Mouse (Mus musculus): ENCODE results near the gene Zswim4. TPM values are rescaled to one million over a fixed set of nuclear protein-coding genes. Genes with fewer than 3 reads are reported as not detected.

The Zswim4 gene
- polyA plus RNA-seq, 1 experiment from 2014 or later = 41.1 TPM

DNA sequence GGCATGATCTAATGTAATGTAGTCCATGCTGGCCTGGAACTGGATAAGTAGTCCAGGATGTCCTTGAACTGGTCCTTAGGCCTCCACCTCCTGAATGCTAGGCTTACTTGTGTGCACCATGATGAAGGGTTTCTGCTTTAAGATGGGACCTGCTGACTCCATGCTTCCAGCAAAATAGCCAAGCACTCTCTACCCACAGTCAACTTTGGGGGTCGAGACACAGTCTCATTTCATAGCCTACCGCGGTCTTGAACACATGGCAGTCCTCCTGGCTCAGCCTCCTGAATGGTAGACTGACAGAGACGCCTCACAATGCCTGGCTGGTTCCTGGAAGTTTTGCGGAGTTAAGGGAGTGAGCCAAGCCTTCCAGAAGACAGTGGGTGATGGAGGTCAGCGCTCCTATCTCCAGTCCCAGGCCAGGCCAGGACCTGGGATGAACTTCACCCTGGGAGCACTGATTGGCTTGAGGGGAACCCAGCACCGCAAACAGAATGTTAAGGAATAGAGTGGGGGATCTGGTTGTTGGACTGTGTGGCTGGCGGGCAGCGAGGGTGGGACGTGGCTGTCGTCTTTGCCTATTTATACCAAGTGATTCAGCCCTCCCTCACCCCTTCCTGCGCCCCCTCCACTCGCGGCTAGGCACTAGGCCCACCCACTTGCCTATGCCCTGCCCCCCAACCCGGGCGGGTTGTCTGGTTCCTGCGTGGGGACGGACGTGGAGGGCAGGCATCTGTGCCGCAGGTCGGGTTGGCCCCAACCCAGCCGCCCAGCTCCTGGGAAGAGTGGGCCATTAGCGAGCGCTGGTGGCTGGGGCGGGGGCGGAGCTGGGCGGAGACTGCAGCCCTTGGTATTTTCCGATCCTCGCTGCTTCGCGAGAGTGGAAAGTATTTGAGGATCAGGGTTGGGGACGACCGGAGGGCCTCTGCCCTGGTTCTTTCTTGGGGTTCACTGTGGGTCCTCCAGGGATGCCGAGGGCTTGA, 33.6 kb downstream of the Zswim4 start:
- Histone ChIP-seq H3K4me3 (peak overlapping the region; percentile 37), H3K9me3 (no peaks in the 10 kb centered on the region), H3K9ac (replicated peaks) (peak overlapping the region; percentile 37), H3K4me2 (replicated peaks) (peak overlapping the region; percentile 55), H3K27ac (replicated peaks) (peak overlapping the region; percentile 69), H3K36me3 (no peaks in the 10 kb centered on the region), H3K4me1 (peaks cover 53% of the 10 kb centered on the region), H3K27me3 (no peaks in the 10 kb centered on the region)
- ATAC-seq (replicated peaks) = peak; percentile 23
- 9% methylated on average over 34 of the region's 34 CpGs for WGBS

DNA sequence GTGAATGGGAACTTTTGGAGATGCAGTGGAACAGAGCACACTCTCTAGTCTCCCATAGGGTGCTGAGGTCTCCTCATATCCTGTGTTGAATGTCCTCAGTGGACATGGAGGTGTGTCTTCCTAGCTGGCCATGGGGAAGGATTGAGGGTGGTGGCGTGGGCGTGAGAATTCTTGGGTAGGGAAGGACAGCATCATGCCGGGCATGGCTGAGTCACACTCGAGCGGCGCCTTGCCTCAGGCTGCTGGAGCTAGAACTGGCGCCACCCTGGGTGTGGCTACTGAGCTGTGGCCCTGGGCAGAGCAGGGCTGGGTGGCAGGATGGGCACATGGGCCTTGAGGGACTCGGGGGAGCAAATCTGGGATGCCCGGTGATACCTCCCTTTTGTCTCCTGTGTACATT, 34.4 kb downstream of the Zswim4 start:
- Histone ChIP-seq H3K4me3 (0 out of 2 replicates have a peak overlapping the region, but pooled peaks have one; percentile 2), H3K4me2 (replicated peaks) (no peak overlapping the region), H3K27ac (replicated peaks) (no peak overlapping the region; the same call in 1 of the 2 replicates), H3K36me3 (no peaks in the 10 kb centered on the region), H3K4me1 (peaks cover 52% of the 10 kb centered on the region), H3K9me3 (no peaks in the 10 kb centered on the region), H3K9ac (replicated peaks) (no peak overlapping the region), H3K27me3 (no peaks in the 10 kb centered on the region)
- ATAC-seq (replicated peaks) = no peak
- WGBS = 85% methylated on average over 9 of the region's 9 CpGs

DNA sequence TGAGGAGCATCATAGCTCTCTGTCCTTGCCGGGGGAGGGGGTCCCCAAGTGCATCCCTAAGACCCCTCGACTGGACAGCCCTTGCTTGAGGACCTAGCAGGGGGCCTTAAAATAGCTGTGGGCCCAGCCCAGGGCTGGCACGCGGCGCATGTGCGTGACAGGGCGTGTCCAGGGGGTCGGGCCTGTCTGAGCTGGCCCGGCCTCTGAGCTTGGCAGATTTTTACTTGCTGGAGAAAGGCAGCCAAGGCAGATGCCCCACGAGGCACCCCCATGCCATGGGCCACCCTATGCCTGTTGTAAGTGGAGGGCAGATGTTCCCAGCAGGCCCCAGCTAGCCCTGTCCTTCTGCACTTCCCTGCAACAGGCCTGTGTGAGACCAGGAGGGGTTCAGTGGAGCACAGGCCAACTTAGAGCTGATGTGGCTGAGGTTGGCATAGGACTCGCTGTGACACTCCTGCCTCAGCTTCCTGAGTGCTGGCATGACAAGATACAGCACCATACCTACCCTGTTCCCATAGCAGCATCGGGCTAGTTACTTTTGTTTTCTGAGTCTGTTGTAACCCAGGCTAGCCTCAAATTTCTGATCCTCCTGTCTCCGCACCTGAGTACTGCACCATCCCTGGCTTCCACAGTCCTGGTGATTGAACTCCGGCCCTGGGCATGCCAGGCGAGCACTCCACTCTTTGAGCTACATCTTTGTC, 35.2 kb downstream of the Zswim4 start:
- H3K27ac ChIP-seq (replicated peaks) = peak overlapping the region; percentile 83
- 53% methylated on average over 15 of the region's 15 CpGs for WGBS
- no peaks in the 10 kb centered on the region for H3K27me3 ChIP-seq
- ATAC-seq (replicated peaks) = no peak
- peak overlapping the region; percentile 44 for H3K4me3 ChIP-seq
- peak overlapping the region; percentile 70 for H3K4me2 ChIP-seq (replicated peaks)
- H3K9me3 ChIP-seq = no peaks in the 10 kb centered on the region
- H3K9ac ChIP-seq (replicated peaks) = peak overlapping the region; percentile 53; the same call in 1 of the 2 replicates
- no peaks in the 10 kb centered on the region for H3K36me3 ChIP-seq
- peaks cover 55% of the 10 kb centered on the region for H3K4me1 ChIP-seq

DNA sequence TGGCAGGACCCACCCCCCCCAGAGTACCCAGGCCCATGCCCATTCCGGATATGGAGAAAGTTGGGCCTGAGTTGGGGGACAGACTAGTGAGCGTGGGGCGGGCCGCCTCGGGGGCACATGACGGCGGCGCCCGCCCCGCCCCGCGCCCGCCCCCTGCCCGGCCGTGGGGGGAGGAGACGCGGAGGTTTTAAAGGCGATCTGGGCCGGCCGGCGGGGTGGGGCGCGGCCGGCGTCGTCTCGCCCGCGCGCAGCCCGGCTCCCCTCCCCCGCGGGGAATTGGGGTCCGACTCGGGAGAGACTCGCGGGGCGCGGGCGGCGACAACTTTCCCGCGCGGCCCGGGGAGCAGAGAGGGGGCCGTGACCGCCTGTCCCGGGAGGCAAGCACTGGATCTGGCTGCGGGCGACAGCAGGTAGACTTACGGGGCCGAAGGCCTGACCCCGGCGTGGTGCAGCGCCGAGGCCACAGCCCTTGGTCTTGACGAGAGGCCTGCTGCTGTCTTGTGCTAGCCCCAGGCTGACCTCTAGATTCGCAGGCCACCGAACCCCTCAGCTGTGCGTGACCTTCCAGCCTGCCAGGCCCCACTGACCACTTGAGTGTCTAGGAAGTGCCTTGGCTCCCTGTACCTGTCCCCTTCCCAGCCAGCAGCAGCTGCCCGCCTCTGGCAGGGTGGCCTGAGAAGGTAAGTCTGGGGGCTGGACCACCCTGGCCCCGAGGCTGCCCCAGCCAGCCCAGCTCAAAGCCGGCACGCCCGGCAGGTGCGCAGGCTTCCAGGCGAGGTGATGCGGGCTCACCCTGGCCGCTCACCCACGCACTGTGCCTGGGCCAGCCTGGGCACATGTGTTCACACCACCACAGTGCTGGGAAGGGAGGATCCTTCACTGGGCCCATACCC, 36.0 kb downstream of the Zswim4 start:
- Histone ChIP-seq H3K36me3 (no peaks in the 10 kb centered on the region), H3K27me3 (no peaks in the 10 kb centered on the region), H3K4me1 (peaks cover 55% of the 10 kb centered on the region), H3K9ac (replicated peaks) (peak overlapping the region; percentile 53), H3K9me3 (no peaks in the 10 kb centered on the region), H3K4me3 (peak overlapping the region; percentile 44), H3K4me2 (replicated peaks) (peak overlapping the region; percentile 70), H3K27ac (replicated peaks) (peak overlapping the region; percentile 83)
- ATAC-seq (replicated peaks) = no peak
- 7% methylated on average over 42 of the region's 70 CpGs for WGBS

DNA sequence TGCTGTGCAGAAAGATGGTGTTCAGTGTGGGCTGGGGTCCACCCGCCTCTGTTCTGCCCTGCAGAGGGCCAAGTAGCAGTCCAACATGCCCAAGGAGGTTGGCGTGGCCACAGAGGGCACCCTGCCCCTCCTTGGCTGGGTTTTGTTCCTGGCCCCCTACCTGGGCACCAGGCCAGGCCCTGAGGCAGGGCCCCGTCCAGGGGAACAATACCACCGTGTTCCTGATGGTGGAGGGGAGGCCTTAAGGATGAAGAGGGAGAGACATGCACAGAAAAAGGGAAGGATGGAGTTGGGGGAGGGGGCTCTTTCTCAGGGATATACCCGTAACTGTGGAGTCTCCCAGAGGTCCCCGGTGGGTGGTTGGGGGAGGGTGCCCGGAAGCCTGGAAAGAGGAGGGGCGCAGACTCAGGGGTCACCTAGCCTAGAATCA, 36.7 kb downstream of the Zswim4 start:
- Histone ChIP-seq H3K9me3 (no peaks in the 10 kb centered on the region), H3K36me3 (no peaks in the 10 kb centered on the region), H3K4me1 (peaks cover 55% of the 10 kb centered on the region), H3K4me3 (peak overlapping the region; percentile 44), H3K27ac (replicated peaks) (peak overlapping the region; percentile 83), H3K27me3 (no peaks in the 10 kb centered on the region), H3K4me2 (replicated peaks) (peak overlapping the region; percentile 70), H3K9ac (replicated peaks) (peak overlapping the region; percentile 53; the same call in 1 of the 2 replicates)
- WGBS = 17% methylated on average over 8 of the region's 8 CpGs
- no peak for ATAC-seq (replicated peaks)

DNA sequence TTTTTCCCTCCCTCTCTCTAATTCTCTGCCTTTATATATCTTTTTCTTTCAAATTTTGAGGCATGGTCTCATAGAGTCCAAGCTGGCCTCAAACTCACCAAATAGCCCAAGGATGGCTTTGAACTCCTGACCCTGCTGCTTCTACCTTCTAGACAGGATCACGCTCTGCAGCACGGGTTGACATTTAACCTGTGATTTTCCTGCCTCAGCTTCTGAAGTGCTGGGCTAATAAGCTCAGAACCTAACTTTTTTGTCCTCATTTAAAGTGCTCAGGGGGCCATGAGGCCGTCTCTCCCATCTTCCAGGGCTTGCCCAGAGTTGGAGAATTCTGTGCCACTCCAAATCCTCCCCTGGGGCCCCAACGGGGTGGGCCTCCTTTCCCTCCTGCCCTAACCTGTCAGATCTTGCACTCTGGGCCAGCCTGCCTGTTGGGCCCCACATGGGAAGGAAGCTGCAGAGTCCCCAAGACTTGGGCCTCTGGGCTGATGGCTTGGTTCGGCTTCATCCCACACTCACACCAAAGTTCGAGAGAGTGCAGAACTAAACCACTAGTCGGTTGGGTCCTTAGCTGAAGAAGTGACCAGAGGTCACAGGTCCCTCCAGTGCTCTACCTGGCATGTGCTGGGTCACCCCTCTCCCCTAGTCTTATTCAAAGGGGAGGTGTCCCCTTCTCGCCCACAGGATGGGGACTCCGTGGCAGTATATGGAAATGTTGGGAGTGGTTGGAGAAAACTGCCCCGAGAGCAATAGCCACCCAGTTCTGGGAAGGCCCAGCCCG, 37.3 kb downstream of the Zswim4 start:
- Histone ChIP-seq H3K4me2 (replicated peaks) (peak overlapping the region; percentile 70; the same call in 1 of the 2 replicates), H3K4me1 (peaks cover 55% of the 10 kb centered on the region), H3K36me3 (no peaks in the 10 kb centered on the region), H3K4me3 (no peak overlapping the region), H3K27ac (replicated peaks) (peak overlapping the region; percentile 83), H3K9me3 (no peaks in the 10 kb centered on the region), H3K9ac (replicated peaks) (no peak overlapping the region), H3K27me3 (no peaks in the 10 kb centered on the region)
- 42% methylated on average over 11 of the region's 11 CpGs for WGBS
- no peak for ATAC-seq (replicated peaks)

DNA sequence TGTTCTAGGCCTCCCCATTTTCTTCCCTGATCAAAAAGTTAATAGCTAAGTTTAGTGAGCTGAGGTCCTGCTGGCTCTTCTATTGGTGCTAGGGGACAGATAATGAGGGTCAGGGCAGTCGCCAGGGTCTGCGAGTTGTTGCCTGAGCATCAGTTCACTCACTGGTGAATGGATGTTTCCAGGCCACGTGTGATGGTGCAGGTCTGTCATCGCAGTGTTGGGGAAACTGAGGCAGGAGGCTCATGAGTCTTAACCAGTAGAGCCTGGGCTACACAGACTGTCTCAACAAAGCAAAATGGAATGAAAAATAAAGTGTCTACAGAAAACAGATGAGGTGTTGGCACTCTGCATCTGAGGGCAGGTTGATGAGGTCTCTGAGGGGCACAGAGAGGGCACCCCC, 38.0 kb downstream of the Zswim4 start:
- no peak for ATAC-seq (replicated peaks)
- H3K4me1 ChIP-seq = peaks cover 53% of the 10 kb centered on the region
- no peak overlapping the region for H3K9ac ChIP-seq (replicated peaks)
- peak overlapping the region; percentile 88; the same call in 1 of the 2 replicates for H3K4me2 ChIP-seq (replicated peaks)
- no peaks in the 10 kb centered on the region for H3K36me3 ChIP-seq
- H3K9me3 ChIP-seq = no peaks in the 10 kb centered on the region
- 20% methylated on average over 4 of the region's 4 CpGs for WGBS
- peak overlapping the region; percentile 54; the same call in 1 of the 2 replicates for H3K4me3 ChIP-seq
- peak overlapping the region; percentile 83 for H3K27ac ChIP-seq (replicated peaks)
- no peaks in the 10 kb centered on the region for H3K27me3 ChIP-seq

DNA sequence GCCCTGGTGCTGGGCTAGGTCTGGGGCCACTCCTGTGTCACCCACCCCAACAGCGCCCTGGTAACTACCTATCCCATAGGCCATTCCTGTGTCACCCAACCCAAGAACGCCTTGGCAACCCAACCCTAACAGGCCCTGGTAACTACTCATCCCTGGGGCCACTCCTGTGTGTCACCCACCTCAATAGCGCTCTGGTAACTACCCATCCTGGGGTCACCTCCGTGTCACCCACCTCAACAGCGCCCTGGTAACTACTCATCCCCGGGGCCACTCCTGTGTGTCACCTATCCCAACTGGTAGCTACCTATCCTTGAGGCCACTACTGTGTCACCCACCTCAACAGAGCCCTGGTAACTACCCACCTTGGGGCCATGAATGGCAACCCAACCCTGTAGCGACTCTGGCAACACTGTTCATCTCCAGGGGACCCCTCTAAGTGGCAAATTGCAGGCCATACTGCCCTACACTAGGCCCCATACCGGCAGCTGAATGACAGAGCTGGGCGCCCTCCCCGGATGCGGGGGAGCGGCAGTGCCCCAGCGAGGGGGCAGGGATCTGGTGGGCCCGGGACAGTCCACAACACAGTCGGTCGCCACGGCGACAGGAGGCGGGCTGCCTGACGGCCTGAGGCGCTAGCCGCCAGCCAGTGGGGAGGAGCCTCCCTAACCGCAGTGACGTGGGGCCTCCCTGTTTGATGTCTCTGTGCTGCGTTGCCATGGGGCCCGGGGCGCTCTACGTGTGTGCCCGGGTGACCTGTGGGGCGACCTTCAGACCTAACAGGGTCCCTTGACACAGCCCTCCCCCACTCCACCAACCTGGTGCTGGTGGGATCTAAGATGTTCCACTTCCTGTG, 38.7 kb downstream of the Zswim4 start:
- peak; percentile 70 for ATAC-seq (replicated peaks)
- peaks cover 45% of the 10 kb centered on the region for H3K4me1 ChIP-seq
- 4% methylated on average over 30 of the region's 30 CpGs for WGBS

DNA sequence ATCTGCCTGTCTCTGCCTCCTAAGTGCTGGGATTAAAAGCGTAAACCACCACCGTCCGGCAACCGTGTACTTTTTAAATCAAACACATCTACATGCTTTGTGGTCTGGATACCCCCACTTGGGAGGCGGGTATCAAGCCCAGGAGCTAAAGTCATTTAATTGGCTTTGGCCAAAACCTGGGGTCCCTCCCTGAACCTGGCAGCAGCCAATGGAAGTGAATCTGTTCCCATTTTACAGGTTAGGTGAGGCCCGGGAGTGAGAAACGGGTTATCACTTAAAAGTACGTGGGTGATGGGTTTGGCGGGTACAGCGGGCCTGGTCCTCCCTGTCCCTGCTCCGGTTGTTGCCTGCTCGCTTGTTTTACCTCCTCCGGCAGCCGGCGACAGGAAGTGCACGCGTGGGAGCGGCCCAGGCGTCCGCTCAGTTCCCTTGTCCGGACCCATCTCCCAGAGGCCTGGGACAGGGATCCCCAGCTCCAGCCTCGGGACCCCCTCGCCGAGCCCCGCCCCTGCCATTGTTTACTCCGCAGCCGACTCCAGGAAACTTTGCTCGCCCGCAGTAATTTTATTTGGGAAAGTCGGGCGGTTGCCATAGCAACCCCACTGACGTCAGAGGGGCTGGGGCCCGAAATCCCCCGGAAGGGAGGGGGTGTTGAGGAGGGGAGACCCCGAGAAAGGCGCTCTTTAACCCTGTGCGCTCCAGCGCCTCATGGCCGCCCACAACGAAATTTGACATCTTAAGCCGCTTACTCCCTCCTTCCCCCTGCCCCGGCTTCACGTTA, 39.5 kb downstream of the Zswim4 start:
- no peaks in the 10 kb centered on the region for H3K36me3 ChIP-seq
- 3% methylated on average over 43 of the region's 43 CpGs for WGBS
- no peaks in the 10 kb centered on the region for H3K9me3 ChIP-seq
- H3K4me1 ChIP-seq = peaks cover 48% of the 10 kb centered on the region
- H3K27me3 ChIP-seq = no peaks in the 10 kb centered on the region
- H3K4me3 ChIP-seq = peak overlapping the region; percentile 54
- peak overlapping the region; percentile 83 for H3K27ac ChIP-seq (replicated peaks)
- ATAC-seq (replicated peaks) = peak; percentile 24
- peak overlapping the region; percentile 45 for H3K9ac ChIP-seq (replicated peaks)
- H3K4me2 ChIP-seq (replicated peaks) = peak overlapping the region; percentile 88

More for the DNA sequence above, 38.7 kb downstream of the Zswim4 start:
- Histone ChIP-seq H3K9ac (replicated peaks) (peak overlapping the region; percentile 45), H3K27me3 (no peaks in the 10 kb centered on the region), H3K4me3 (peak overlapping the region; percentile 54), H3K36me3 (no peaks in the 10 kb centered on the region), H3K27ac (replicated peaks) (peak overlapping the region; percentile 83), H3K4me2 (replicated peaks) (peak overlapping the region; percentile 88), H3K9me3 (no peaks in the 10 kb centered on the region)
